Mouse (Mus musculus) ES-E14 (cell line): Measurements from ENCODE around the gene B230217C12Rik.

Experiments used
- CHD2 ChIP-seq: IDR thresholded peaks from 2 replicates; pipeline ENCODE4 v1.6.1; 2014; ENCODE audit warnings: mild to moderate bottlenecking, low read depth, low read length, inconsistent platforms
- HCFC1 ChIP-seq: IDR thresholded peaks from 2 replicates; pipeline ENCODE4 v1.6.1; 2012; ENCODE audit warnings: low read length, inconsistent platforms, borderline replicate concordance; ENCODE audit not compliant: insufficient read depth
- MAFK ChIP-seq: IDR thresholded peaks from 2 replicates; pipeline ENCODE4 v1.6.1; 2014; ENCODE audit warnings: mild to moderate bottlenecking, low read depth, low read length, inconsistent platforms; ENCODE audit not compliant: insufficient read depth
- ZC3H11A ChIP-seq: IDR thresholded peaks from 2 replicates; pipeline ENCODE4 v1.6.1; 2012; ENCODE audit warnings: low read depth, mild to moderate bottlenecking, inconsistent platforms, low read length, borderline replicate concordance

- no peak for TF ChIP-seq ZC3H11A
- no peak for TF ChIP-seq MAFK
- TF ChIP-seq HCFC1: no peak
- no peak for TF ChIP-seq CHD2
Observed at GRCm38 (mm10) chr11:97839441-97840134, 992 bp upstream of the B230217C12Rik start.
